Mouse (Mus musculus): ENCODE measurements at regions not wholly inside any gene's neighbourhood (a gene's known extent, or its start where the extent isn't known, plus 50 kb on each side); places are given as distances from the start of the nearest gene placed in this dataset.

DNA sequence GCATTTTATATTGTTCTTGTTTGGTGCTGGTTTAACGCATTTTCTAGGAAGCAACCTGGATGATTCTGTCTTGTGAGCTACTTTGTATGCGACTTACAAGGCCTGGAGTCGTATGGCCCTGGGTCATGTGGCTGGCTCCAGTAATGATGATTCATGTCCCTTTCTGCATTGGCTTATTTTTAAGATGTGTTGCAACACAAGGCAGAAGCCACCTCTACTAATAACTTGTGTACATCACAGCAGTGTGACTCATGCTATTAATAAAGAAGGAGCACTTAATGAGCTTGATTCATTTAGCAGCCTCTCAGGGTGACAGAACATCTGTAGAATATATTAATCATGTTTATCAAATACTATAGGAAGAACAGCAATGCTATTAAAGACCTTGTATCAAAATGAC lies 84.0 kb downstream of the Slc5a7 start:
- DNase-seq (ENCODE audit: low spot score in 2 of 2), result no peak

DNA sequence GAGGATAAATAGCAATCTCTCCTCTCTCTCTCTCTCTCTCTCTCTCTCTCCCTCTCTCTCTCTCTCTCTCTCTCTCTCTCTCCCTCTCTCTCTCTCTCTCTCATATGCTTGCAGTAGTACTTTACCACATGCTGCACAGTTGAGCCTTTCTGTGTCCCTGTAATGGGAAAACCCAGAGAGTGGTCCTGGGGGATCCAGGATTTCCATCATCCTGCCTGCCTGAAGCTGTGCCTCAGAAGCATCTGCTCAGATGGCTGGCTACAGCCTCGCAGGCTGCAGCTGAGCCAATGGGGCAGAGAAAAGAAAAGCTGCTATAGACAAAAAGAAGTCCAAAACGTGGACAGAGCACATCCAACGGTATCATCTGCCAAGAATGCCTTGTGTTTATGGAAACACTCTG lies 97.1 kb downstream of the Slc5a7 start:
- DNase-seq (ENCODE audit: low spot score in 2 of 2), result no peak

DNA sequence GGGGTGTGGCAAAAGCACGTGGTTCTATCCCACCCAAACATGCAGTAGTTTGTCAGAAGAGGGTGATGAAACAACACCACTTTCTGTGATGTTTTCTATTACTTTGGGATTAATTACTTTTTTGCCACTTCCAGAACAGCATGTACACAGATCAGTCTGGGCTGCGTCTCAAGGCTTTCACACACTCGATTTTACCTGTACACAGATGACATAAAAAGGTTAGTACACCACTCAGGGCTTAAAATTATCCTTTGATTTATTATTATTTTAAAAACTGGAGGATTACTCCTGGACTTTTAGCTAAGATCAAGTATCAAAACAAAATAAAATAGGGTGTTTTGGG lies 106.6 kb downstream of the Slc5a7 start:
- DNase-seq (ENCODE audit: low spot score in 2 of 2), result no peak

DNA sequence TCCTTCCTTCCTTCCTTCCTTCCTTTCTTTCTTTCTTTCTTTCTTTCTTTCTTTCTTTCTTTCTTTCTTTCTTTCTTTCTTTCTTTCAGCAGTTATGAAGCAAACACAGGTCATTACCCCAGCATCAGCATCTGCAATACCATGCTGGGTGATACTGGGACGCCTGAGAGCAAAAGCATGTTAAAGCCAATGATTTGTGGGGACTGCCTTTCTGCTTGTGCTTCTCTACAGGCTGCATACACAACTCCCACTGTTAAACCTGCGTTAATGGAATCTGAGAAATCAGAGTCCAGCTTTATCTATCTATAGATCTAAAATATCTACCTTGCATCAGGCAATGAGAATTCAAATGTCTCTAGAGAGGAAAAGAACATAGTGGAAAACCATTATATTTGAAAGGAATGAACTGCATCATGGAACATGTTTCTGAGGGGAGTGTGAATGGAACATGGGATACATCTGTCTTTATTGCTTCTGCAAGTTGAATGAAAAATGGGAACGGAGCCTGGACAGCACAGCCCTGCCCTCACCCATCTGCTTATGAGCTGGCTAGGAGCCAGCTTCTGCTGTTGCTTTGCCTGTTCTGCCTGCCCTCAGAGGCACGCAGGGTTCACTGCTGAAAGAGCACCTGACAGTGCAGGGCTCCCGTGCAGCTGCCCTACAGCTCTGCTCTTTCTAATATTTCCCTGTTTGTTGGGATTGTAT lies 107.2 kb downstream of the Slc5a7 start:
- no peak for DNase-seq (ENCODE audit: low spot score in 2 of 2)

DNA sequence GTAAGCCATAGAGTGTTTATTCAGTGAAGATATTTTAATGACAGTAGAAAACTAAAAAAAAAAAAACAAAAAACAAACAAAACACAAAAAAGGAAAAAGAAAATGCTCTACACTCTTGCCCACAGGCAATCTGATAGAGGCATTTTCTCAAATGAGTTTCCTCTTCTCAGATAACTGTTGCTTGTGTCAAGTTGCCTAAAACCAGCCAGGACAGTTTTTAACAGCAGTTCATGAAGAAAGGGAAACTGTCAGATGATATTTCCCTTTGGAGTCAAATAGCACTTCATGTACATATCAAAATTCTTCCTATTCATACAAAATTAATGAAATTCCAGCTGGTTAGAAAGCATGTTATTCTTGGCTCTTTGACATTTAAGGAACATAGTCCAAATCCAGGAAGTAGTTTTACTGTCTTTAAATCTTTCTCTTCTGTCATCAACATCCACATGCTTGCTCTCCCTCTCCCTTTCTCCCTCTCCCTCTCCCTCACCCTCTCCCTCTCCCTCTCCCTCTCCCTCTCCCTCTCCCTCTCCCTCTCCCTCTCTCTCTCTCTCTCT lies 109.8 kb downstream of the Slc5a7 start:
- DNase-seq (ENCODE audit: low spot score in 2 of 2), result no peak

DNA sequence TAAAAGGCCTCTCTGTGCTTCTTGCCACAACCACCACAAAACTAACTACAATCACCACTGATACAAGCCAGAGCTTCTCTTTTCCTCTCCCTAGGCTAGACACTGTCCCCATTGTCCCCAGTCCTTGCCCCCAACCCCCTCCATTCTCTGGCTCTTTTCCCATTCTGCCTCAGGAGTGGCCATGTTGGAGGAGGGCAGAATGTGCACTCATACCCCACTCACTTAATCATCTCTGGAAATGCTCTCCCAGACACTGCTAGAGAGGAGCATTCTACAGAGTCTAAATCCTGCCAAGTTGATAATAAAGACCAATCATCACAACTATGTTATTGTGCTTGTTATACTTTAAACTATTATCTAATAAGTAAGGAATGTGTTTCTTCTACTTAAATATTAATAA lies 116.8 kb downstream of the Slc5a7 start:
- no peak for DNase-seq (ENCODE audit: low spot score in 2 of 2)

DNA sequence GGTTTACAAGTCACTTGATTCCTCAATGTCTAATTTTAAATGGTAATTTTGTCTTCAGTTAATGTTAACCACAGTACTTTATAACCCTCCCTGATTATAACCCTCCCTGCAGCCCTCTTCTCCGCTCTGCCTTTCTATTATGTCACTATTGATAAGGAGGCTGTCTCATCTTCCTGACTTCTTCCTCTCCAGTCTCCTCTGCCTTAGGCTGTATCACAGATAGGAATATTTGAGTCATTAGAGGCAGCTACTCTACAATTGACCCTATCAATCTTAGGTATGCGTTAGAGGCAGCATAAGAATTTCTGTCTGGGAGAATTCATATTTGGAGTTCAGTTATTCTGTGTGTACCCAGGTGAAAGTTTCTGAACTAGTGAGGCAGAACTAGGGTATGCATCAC lies 118.3 kb downstream of the Slc5a7 start:
- DNase-seq (ENCODE audit: low spot score in 2 of 2), result no peak

DNA sequence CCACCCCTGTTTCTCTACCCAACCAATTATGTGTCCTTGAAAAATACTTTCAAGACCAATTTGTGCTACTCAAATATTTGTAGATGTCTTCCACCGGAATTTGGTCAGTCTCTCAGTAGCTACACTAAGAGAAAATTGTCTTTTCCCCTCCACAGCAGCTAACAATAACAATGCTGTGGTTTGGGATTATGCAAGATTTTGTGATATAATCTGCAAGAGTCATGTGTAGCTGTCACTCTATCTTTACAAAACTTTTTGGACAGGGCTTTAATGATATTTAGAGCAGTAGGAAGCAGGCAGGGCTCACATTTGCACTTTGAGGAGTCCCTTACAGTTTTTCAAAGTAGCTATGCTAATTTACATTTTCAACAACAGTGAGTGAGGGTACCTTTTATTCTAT lies 128.1 kb downstream of the Slc5a7 start:
- DNase-seq (ENCODE audit: low spot score in 2 of 2), result no peak

DNA sequence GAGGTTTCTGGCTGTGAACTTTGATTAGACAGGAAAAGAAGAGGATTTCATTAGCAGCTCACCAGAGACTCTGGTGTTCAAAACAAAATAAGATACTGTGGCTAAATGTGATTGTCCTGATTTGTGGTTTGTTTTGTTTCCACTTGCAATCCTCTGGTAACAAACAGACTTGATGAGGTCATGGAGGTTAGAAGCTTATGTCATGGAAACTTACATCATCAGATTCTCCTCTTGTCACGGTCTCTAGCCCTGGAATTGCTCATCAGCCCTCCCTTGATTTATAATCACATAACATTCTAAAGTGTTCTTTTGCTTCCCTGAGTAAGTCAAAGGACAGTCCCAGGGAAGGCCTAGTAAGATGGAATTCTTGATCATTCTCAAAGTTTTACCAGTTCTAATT lies 130.8 kb downstream of the Slc5a7 start:
- DNase-seq (ENCODE audit: low spot score in 2 of 2), result no peak

DNA sequence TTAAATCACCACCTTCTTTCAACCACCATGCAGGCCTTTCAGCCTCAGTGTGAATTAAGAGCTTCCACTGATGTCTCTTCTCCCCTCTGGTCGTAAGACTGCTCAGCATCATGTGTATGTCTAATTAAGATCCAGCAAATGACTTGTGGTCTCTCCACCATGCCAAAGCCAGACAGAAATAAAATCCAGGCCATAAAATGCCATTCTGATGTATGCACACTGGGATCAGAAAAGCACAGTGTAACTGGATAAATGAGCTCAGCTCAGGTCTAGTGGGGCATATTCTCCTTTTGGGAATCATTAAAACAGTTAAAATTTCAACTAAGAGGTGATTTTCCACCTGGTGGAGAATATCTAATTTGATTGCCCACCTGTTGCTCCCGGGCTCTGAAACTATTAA lies 136.5 kb downstream of the Slc5a7 start:
- no peak for DNase-seq (ENCODE audit: low spot score in 2 of 2)

DNA sequence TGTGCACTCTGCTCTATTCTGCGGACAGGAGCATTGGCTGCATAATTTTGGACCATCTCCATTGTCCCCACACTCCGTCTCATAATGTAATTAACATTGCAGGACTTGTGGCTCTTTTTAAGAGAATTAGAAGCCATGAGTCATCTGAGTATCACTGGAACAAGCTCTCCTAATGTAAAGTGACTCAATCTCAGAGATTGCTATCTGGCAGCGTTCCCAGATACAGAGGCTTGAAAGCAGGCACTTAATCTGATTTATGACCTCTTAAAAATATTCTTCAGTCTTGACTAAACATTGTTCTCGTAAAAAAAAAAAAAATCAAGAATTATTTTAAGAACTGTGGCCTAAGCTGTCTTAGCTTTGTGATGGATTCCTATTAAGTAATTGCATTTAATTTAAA lies 140.1 kb downstream of the Slc5a7 start:
- peak in 1 of 2 experiments; percentile 2 for DNase-seq (ENCODE audit: low spot score in 2 of 2)

DNA sequence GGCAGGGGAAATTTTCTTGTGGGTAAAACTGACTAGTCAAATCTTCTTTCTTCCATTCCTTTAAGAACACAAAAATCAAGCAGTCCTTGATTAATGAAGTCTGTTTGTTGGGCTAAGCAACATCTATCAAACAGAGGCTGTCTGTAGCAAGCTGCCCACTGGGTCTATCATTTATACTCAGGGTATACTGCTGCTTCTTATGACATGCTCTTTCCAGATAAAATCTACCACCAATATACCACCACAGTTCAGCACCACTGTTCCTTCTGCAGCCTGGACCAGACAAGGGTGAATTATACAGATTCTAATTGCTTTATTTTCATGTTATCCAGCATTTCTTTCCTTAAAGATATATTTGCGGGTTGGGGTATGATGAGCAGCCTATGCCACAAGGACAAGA lies 140.5 kb downstream of the Slc5a7 start:
- no peak for DNase-seq (ENCODE audit: low spot score in 2 of 2)

DNA sequence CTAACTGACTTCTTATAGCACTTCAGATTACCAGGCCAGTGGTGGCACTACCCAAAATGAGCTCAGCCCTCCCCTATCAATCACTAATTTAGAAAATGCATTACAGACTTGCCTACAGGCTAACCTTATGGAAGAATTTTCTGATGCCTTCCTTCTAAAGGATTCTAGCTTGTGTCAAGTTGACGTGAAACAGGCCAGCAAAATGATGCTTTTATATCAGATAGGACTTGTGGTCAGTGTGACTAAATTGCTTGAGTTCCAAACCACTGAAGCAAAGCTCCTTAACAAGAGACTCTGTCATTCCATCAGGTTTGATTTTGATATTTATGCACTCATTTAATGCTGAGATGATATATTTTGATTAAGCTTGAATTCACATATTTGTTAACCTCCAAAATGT lies 143.0 kb downstream of the Slc5a7 start:
- DNase-seq (ENCODE audit: low spot score in 2 of 2), result no peak

DNA sequence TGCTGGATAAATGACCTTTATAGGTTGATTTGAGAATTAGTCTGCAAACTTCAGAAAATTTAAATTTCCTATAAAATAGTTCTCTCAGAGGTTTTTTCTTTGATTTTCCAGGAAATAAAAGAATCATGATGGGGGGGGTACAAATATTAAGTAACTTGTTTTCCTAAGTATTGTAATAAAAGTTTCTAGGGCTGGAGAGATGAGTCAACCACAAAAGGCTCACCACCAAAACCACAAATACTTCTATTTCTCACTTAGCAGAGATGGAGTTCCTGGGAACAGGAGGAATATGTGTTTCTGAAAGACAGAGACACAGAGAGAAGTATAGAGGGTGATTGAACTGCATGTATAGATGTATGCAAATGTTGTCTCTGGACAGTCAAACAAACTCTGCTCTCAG lies 144.3 kb downstream of the Slc5a7 start:
- no peak for DNase-seq (ENCODE audit: low spot score in 2 of 2)

Data from frontal cortex, postnatal 36 days (tissue).